Mouse (Mus musculus): ENCODE data around the gene Rab39.

GRCm38 (mm10) chr9:53740829-53741404, 34.9 kb upstream of the Rab39 start:
- TF ChIP-seq CTCF (IDR thresholded peaks at IDR 0.05; ENCODE audit: low read depth) (no peak), EP300 (IDR thresholded peaks at IDR 0.05; ENCODE audit: low read depth) (no peak)

All from liver, postnatal 0 days (tissue).